Mouse (Mus musculus): ENCODE data around the gene Hjurp. TPM values are rescaled to one million over a fixed set of nuclear protein-coding genes. Genes with fewer than 3 reads are reported as not detected.

Hjurp gene
- total and polyA plus RNA-seq, 3 experiments, result 67.6 to 80.8 (median 69.8) TPM

- in situ Hi-C loops (cut with MboI; ENCODE audit: low pct_ligation_motif_present, low pct_unique_long_range_greater_than_20kb, low sequenced_read_pairs), result no loop called here
- H3K27me3 ChIP-seq (replicated peaks), result peaks cover 38% of the 10 kb centered on the region
- peaks cover 72% of the 10 kb centered on the region for H3K9me3 ChIP-seq (replicated peaks; ENCODE audit: low read length)
- no peak overlapping the region for H3K9ac ChIP-seq (ENCODE audit: insufficient read depth, low read depth)
- no peak overlapping the region for H3K4me3 ChIP-seq (replicated peaks in 1 of 3; ENCODE audit: low read depth in 2 of 3, low read length in 2 of 3, poor library complexity in 1 of 3)
- H3K4me1 ChIP-seq (ENCODE audit: control insufficient read depth in 1 of 2, insufficient read depth in 2 of 2), result no peaks in the 10 kb centered on the region
- H3K4me2 ChIP-seq (ENCODE audit: insufficient read depth, low read depth, poor library complexity, severe bottlenecking), result no peak overlapping the region
- no peak overlapping the region for H3K27ac ChIP-seq (ENCODE audit: insufficient read depth, low read depth)
- H3K79me2 ChIP-seq (replicated peaks; ENCODE audit: control insufficient read depth, extremely low read depth, insufficient read depth, poor library complexity, severe bottlenecking), result no peaks in the 10 kb centered on the region
- no peak for DNase-seq (ENCODE audit: extremely low read depth)
- no peaks in the 10 kb centered on the region for H3K36me3 ChIP-seq (replicated peaks in 1 of 2; ENCODE audit: control insufficient read depth in 1 of 2, insufficient read depth in 1 of 2, low read length in 1 of 2)
- TF ChIP-seq JUN (IDR thresholded peaks at IDR 0.05; ENCODE audit: insufficient read depth, low read depth, low read length), result no peak
- TF ChIP-seq MAZ (IDR thresholded peaks at IDR 0.05; ENCODE audit: low read depth, low read length), result no peak
- no peak for TF ChIP-seq TCF12 (IDR thresholded peaks at IDR 0.05; ENCODE audit: low read depth, low read length)
- no peak for TF ChIP-seq ZKSCAN1 (IDR thresholded peaks at IDR 0.05; ENCODE audit: borderline replicate concordance, low read depth, low read length)
- no peak for TF ChIP-seq ETS1 (conservative IDR thresholded peaks at IDR 0.05; ENCODE audit: low read depth, low read length)
- TF ChIP-seq MYC (IDR thresholded peaks at IDR 0.05; ENCODE audit: low read depth, low read length), result no peak
- no peak for TF ChIP-seq TBP (conservative IDR thresholded peaks at IDR 0.05; ENCODE audit: low read depth, low read length)
- no peak for TF ChIP-seq SIN3A (IDR thresholded peaks at IDR 0.05; ENCODE audit: low read length)
- TF ChIP-seq ZNF384 (IDR thresholded peaks at IDR 0.05; ENCODE audit: low read depth, low read length), result no peak
- no peak for TF ChIP-seq ELF1 (IDR thresholded peaks at IDR 0.05; ENCODE audit: low read depth, low read length)
- no peak for TF ChIP-seq CHD1 (IDR thresholded peaks at IDR 0.05; ENCODE audit: low read depth, low read length)
- TF ChIP-seq POLR2AphosphoS2 (IDR thresholded peaks at IDR 0.05; ENCODE audit: low read depth, low read length), result no peak
- no peak for TF ChIP-seq CTCF (conservative IDR thresholded peaks at IDR 0.05 in 1 of 2, IDR thresholded peaks at IDR 0.05 in 1 of 2; ENCODE audit: low read depth in 2 of 2, low read length in 2 of 2)
- TF ChIP-seq BHLHE40 (IDR thresholded peaks at IDR 0.05; ENCODE audit: low read depth, low read length), result no peak
- TF ChIP-seq MAFK (IDR thresholded peaks at IDR 0.05; ENCODE audit: insufficient replicate concordance, low read length), result no peak
- dilution Hi-C loops (cut with MboI; ENCODE audit: extremely low pct_ligation_motif_present, extremely low pct_unique_long_range_greater_than_20kb, low sequenced_read_pairs), result no loop called here
Measured at GRCm38 (mm10) chr1:88238771-88239170, 38.7 kb downstream of the Hjurp start.

GRCm38 (mm10) chr1:88237311-88237710, 40.1 kb downstream of the Hjurp start:
- dilution Hi-C loops (cut with MboI; ENCODE audit: extremely low pct_ligation_motif_present, extremely low pct_unique_long_range_greater_than_20kb, low sequenced_read_pairs), result no loop called here
- Histone ChIP-seq H3K36me3 (replicated peaks in 1 of 2; ENCODE audit: control insufficient read depth in 1 of 2, insufficient read depth in 1 of 2, low read length in 1 of 2) (no peaks in the 10 kb centered on the region), H3K79me2 (replicated peaks; ENCODE audit: control insufficient read depth, extremely low read depth, insufficient read depth, poor library complexity, severe bottlenecking) (no peaks in the 10 kb centered on the region), H3K4me3 (replicated peaks in 1 of 3; ENCODE audit: low read depth in 2 of 3, low read length in 2 of 3, poor library complexity in 1 of 3) (no peak overlapping the region), H3K9ac (ENCODE audit: insufficient read depth, low read depth) (no peak overlapping the region), H3K27ac (ENCODE audit: insufficient read depth, low read depth) (no peak overlapping the region), H3K4me2 (ENCODE audit: insufficient read depth, low read depth, poor library complexity, severe bottlenecking) (no peak overlapping the region), H3K4me1 (ENCODE audit: control insufficient read depth in 1 of 2, insufficient read depth in 2 of 2) (no peaks in the 10 kb centered on the region), H3K27me3 (replicated peaks) (peaks cover 38% of the 10 kb centered on the region), H3K9me3 (replicated peaks; ENCODE audit: low read length) (peaks cover 74% of the 10 kb centered on the region)
- in situ Hi-C loops (cut with MboI; ENCODE audit: low pct_ligation_motif_present, low pct_unique_long_range_greater_than_20kb, low sequenced_read_pairs), result no loop called here
- no peak for DNase-seq (ENCODE audit: extremely low read depth)
- TF ChIP-seq PAX5 (IDR thresholded peaks at IDR 0.05; ENCODE audit: low read length) (no peak), MAZ (IDR thresholded peaks at IDR 0.05; ENCODE audit: low read depth, low read length) (no peak), NRF1 (IDR thresholded peaks at IDR 0.05; ENCODE audit: low read depth, low read length) (no peak), RCOR1 (conservative IDR thresholded peaks at IDR 0.05; ENCODE audit: low read depth, low read length) (no peak), SIN3A (IDR thresholded peaks at IDR 0.05; ENCODE audit: low read length) (no peak), JUN (IDR thresholded peaks at IDR 0.05; ENCODE audit: insufficient read depth, low read depth, low read length) (no peak), ZNF384 (IDR thresholded peaks at IDR 0.05; ENCODE audit: low read depth, low read length) (no peak)
